Mouse (Mus musculus): ENCODE measurements at regions not wholly inside any gene's neighbourhood (a gene's known extent, or its start where the extent isn't known, plus 50 kb on each side); places are given as distances from the start of the nearest gene placed in this dataset.

GRCm38 (mm10) chr9:41257244-41257643, 95.7 kb upstream of the Ubash3b start:
- H3K79me2 ChIP-seq (ENCODE audit: inconsistent target), result no peaks in the 10 kb centered on the region
- H3K27ac ChIP-seq, result no peak overlapping the region
- WGBS (ENCODE audit: missing documents), result 75% methylated on average over 1 of the region's 1 CpGs
- no peak overlapping the region for H3K4me3 ChIP-seq (ENCODE audit: inconsistent target)
- H3K36me3 ChIP-seq (ENCODE audit: inconsistent target), result no peaks in the 10 kb centered on the region

GRCm38 (mm10) chr9:41242372-41242771, 80.9 kb upstream of the Ubash3b start:
- Histone ChIP-seq H3K4me3 (ENCODE audit: inconsistent target) (no peak overlapping the region), H3K27ac (no peak overlapping the region), H3K36me3 (ENCODE audit: inconsistent target) (no peaks in the 10 kb centered on the region), H3K79me2 (ENCODE audit: inconsistent target) (no peaks in the 10 kb centered on the region)
- WGBS (ENCODE audit: missing documents), result 87% methylated on average over 7 of the region's 7 CpGs

- Histone ChIP-seq H3K27ac (no peak overlapping the region), H3K36me3 (ENCODE audit: inconsistent target) (no peaks in the 10 kb centered on the region)
- WGBS (ENCODE audit: missing documents), result 84% methylated on average over 5 of the region's 5 CpGs
Measured at GRCm38 (mm10) chr9:41239097-41239451, 77.6 kb upstream of the Ubash3b start.

GRCm38 (mm10) chr9:41238395-41239096, 77.0 kb upstream of the Ubash3b start:
- Histone ChIP-seq H3K27ac (no peak overlapping the region), H3K36me3 (ENCODE audit: inconsistent target) (no peaks in the 10 kb centered on the region), H3K79me2 (ENCODE audit: inconsistent target) (no peaks in the 10 kb centered on the region), H3K4me3 (ENCODE audit: inconsistent target) (no peak overlapping the region)
- 91% methylated on average over 5 of the region's 5 CpGs for WGBS (ENCODE audit: missing documents)

More at GRCm38 (mm10) chr9:41239097-41239451, 77.6 kb upstream of the Ubash3b start:
- H3K79me2 ChIP-seq (ENCODE audit: inconsistent target), result no peaks in the 10 kb centered on the region
- H3K4me3 ChIP-seq (ENCODE audit: inconsistent target), result no peak overlapping the region

GRCm38 (mm10) chr9:41237265-41237664, 75.8 kb upstream of the Ubash3b start:
- WGBS (ENCODE audit: missing documents), result 94% methylated on average over 5 of the region's 5 CpGs
- Histone ChIP-seq H3K36me3 (ENCODE audit: inconsistent target) (no peaks in the 10 kb centered on the region), H3K27ac (no peak overlapping the region), H3K79me2 (ENCODE audit: inconsistent target) (no peaks in the 10 kb centered on the region), H3K4me3 (ENCODE audit: inconsistent target) (no peak overlapping the region)

GRCm38 (mm10) chr9:41229225-41229582, 67.7 kb upstream of the Ubash3b start:
- Histone ChIP-seq H3K36me3 (ENCODE audit: inconsistent target) (no peaks in the 10 kb centered on the region), H3K27ac (no peak overlapping the region), H3K4me3 (ENCODE audit: inconsistent target) (peak overlapping the region; percentile 22), H3K79me2 (ENCODE audit: inconsistent target) (no peaks in the 10 kb centered on the region)
- WGBS (ENCODE audit: missing documents), result 54% methylated on average over 5 of the region's 5 CpGs

- H3K36me3 ChIP-seq (ENCODE audit: inconsistent target), result no peaks in the 10 kb centered on the region
- H3K79me2 ChIP-seq (ENCODE audit: inconsistent target), result no peaks in the 10 kb centered on the region
- WGBS (ENCODE audit: missing documents), result 9% methylated on average over 29 of the region's 29 CpGs
- H3K27ac ChIP-seq, result no peak overlapping the region
- peak overlapping the region; percentile 22 for H3K4me3 ChIP-seq (ENCODE audit: inconsistent target)
Measured at GRCm38 (mm10) chr9:41228425-41229224, 67.1 kb upstream of the Ubash3b start.

GRCm38 (mm10) chr9:41223406-41223805, 61.9 kb upstream of the Ubash3b start:
- H3K4me3 ChIP-seq (ENCODE audit: inconsistent target), result no peak overlapping the region
- no peaks in the 10 kb centered on the region for H3K36me3 ChIP-seq (ENCODE audit: inconsistent target)
- no peaks in the 10 kb centered on the region for H3K79me2 ChIP-seq (ENCODE audit: inconsistent target)
- 86% methylated on average over 11 of the region's 11 CpGs for WGBS (ENCODE audit: missing documents)
- H3K27ac ChIP-seq, result no peak overlapping the region

- Histone ChIP-seq H3K36me3 (ENCODE audit: inconsistent target) (no peaks in the 10 kb centered on the region), H3K27ac (no peak overlapping the region), H3K4me3 (ENCODE audit: inconsistent target) (no peak overlapping the region), H3K79me2 (ENCODE audit: inconsistent target) (no peaks in the 10 kb centered on the region)
- 83% methylated on average over 15 of the region's 16 CpGs for WGBS (ENCODE audit: missing documents)
Measured at GRCm38 (mm10) chr9:41222346-41223015, 61.0 kb upstream of the Ubash3b start.

- no peaks in the 10 kb centered on the region for H3K36me3 ChIP-seq (ENCODE audit: inconsistent target)
- H3K79me2 ChIP-seq (ENCODE audit: inconsistent target), result no peaks in the 10 kb centered on the region
- H3K4me3 ChIP-seq (ENCODE audit: inconsistent target), result no peak overlapping the region
- no peak overlapping the region for H3K27ac ChIP-seq
- WGBS (ENCODE audit: missing documents), result 96% methylated on average over 4 of the region's 4 CpGs
Measured at GRCm38 (mm10) chr9:41221110-41221790, 59.8 kb upstream of the Ubash3b start.

- Histone ChIP-seq H3K27ac (no peak overlapping the region), H3K79me2 (ENCODE audit: inconsistent target) (no peaks in the 10 kb centered on the region), H3K4me3 (ENCODE audit: inconsistent target) (no peak overlapping the region), H3K36me3 (ENCODE audit: inconsistent target) (no peaks in the 10 kb centered on the region)
- 70% methylated on average over 3 of the region's 3 CpGs for WGBS (ENCODE audit: missing documents)
Measured at GRCm38 (mm10) chr9:41220105-41220669, 58.7 kb upstream of the Ubash3b start.

- no peak overlapping the region for H3K4me3 ChIP-seq (ENCODE audit: inconsistent target)
- H3K79me2 ChIP-seq (ENCODE audit: inconsistent target), result no peaks in the 10 kb centered on the region
- no peaks in the 10 kb centered on the region for H3K36me3 ChIP-seq (ENCODE audit: inconsistent target)
- 33% methylated on average over 6 of the region's 6 CpGs for WGBS (ENCODE audit: missing documents)
- H3K27ac ChIP-seq, result no peak overlapping the region
Measured at GRCm38 (mm10) chr9:41218702-41219101, 57.2 kb upstream of the Ubash3b start.

GRCm38 (mm10) chr9:41216248-41216647, 54.8 kb upstream of the Ubash3b start:
- Histone ChIP-seq H3K4me3 (ENCODE audit: inconsistent target) (no peak overlapping the region), H3K79me2 (ENCODE audit: inconsistent target) (no peaks in the 10 kb centered on the region), H3K36me3 (ENCODE audit: inconsistent target) (no peaks in the 10 kb centered on the region), H3K27ac (no peak overlapping the region)
- 91% methylated on average over 2 of the region's 3 CpGs for WGBS (ENCODE audit: missing documents)

GRCm38 (mm10) chr9:41215026-41215425, 53.5 kb upstream of the Ubash3b start:
- 87% methylated on average over 5 of the region's 5 CpGs for WGBS (ENCODE audit: missing documents)
- H3K4me3 ChIP-seq (ENCODE audit: inconsistent target), result no peak overlapping the region
- no peaks in the 10 kb centered on the region for H3K79me2 ChIP-seq (ENCODE audit: inconsistent target)
- no peaks in the 10 kb centered on the region for H3K36me3 ChIP-seq (ENCODE audit: inconsistent target)
- no peak overlapping the region for H3K27ac ChIP-seq

Measured in macrophage (primary cell).